Mouse (Mus musculus): Measurements from ENCODE around the gene Trp73. TPM values are rescaled to one million over a fixed set of nuclear protein-coding genes. Genes with fewer than 3 reads are reported as not detected.

The Trp73 gene
- polyA plus RNA-seq, 1 experiment from 2014 or later = 0.18 TPM

- 0 out of 2 replicates have a peak within 1 kb of the TSS, but pooled peaks have one; percentile 7 for H3K9ac ChIP-seq (ENCODE audit: low read depth, low read length)
- peaks cover 58% of the 10 kb centered on the region for H3K27me3 ChIP-seq (replicated peaks; ENCODE audit: control insufficient read depth, insufficient read depth, low read length)
- ATAC-seq (replicated peaks; ENCODE audit: low FRiP score) = peak; percentile 52; the same call in 1 of the 2 replicates
- peak within 1 kb of the TSS; percentile 83 for H3K4me2 ChIP-seq
- H3K27ac ChIP-seq (ENCODE audit: low read depth, low read length) = no peak within 1 kb of the TSS
- 0 out of 2 replicates have a peak, but pooled peaks cover 2% of the 10 kb centered on the region for H3K4me1 ChIP-seq (replicated peaks; ENCODE audit: control insufficient read depth, insufficient read depth, low read length)
- WGBS = under 1% methylated on average over 59 of the region's 61 CpGs
- peak within 1 kb of the TSS; percentile 57 for H3K4me3 ChIP-seq (ENCODE audit: low read depth, low read length)
- DNase-seq (ENCODE audit: low spot score) = peak; percentile 64
- H3K36me3 ChIP-seq (ENCODE audit: control insufficient read depth, insufficient read depth, low read length) = no peaks in the 10 kb centered on the region
- H3K9me3 ChIP-seq (ENCODE audit: control insufficient read depth, low read length) = no peaks in the 10 kb centered on the region
Observed at GRCm38 (mm10) chr4:154170506-154171150, 30.6 kb upstream of the Trp73 start, which contains the start of gene Megf6. Gene Megf6, plus strand, starts transcription at chr4:154170730.

GRCm38 (mm10) chr4:154170021-154170420, 30.0 kb upstream of the Trp73 start:
- H3K9ac ChIP-seq (ENCODE audit: low read depth, low read length) = no peak overlapping the region
- no peaks in the 10 kb centered on the region for H3K9me3 ChIP-seq (ENCODE audit: control insufficient read depth, low read length)
- H3K27ac ChIP-seq (ENCODE audit: low read depth, low read length) = no peak overlapping the region
- peak overlapping the region; percentile 83 for H3K4me2 ChIP-seq
- 3% methylated on average over 15 of the region's 15 CpGs for WGBS
- H3K36me3 ChIP-seq (ENCODE audit: control insufficient read depth, insufficient read depth, low read length) = no peaks in the 10 kb centered on the region
- peak overlapping the region; percentile 57 for H3K4me3 ChIP-seq (ENCODE audit: low read depth, low read length)
- ATAC-seq (replicated peaks; ENCODE audit: low FRiP score) = no peak
- peaks cover 58% of the 10 kb centered on the region for H3K27me3 ChIP-seq (replicated peaks; ENCODE audit: control insufficient read depth, insufficient read depth, low read length)
- H3K4me1 ChIP-seq (replicated peaks; ENCODE audit: control insufficient read depth, insufficient read depth, low read length) = 0 out of 2 replicates have a peak, but pooled peaks cover 2% of the 10 kb centered on the region
- DNase-seq (ENCODE audit: low spot score) = no peak

- no peak for ATAC-seq (replicated peaks; ENCODE audit: low FRiP score)
- Histone ChIP-seq H3K4me2 (no peak overlapping the region), H3K9ac (ENCODE audit: low read depth, low read length) (no peak overlapping the region), H3K9me3 (ENCODE audit: control insufficient read depth, low read length) (no peaks in the 10 kb centered on the region), H3K27ac (ENCODE audit: low read depth, low read length) (no peak overlapping the region), H3K36me3 (ENCODE audit: control insufficient read depth, insufficient read depth, low read length) (no peaks in the 10 kb centered on the region), H3K4me1 (replicated peaks; ENCODE audit: control insufficient read depth, insufficient read depth, low read length) (peaks cover 2% of the 10 kb centered on the region; the same call in 1 of the 2 replicates), H3K4me3 (ENCODE audit: low read depth, low read length) (no peak overlapping the region), H3K27me3 (replicated peaks; ENCODE audit: control insufficient read depth, insufficient read depth, low read length) (peaks cover 39% of the 10 kb centered on the region)
- DNase-seq (ENCODE audit: low spot score) = no peak
- 26% methylated on average over 5 of the region's 5 CpGs for WGBS
Observed at GRCm38 (mm10) chr4:154167053-154167452, 27.0 kb upstream of the Trp73 start.

GRCm38 (mm10) chr4:154163296-154163695, 23.3 kb upstream of the Trp73 start:
- DNase-seq (ENCODE audit: low spot score) (peak; percentile 74), ATAC-seq (replicated peaks; ENCODE audit: low FRiP score) (no peak)
- Histone ChIP-seq H3K4me2 (no peak overlapping the region), H3K9ac (ENCODE audit: low read depth, low read length) (no peak overlapping the region), H3K27ac (ENCODE audit: low read depth, low read length) (no peak overlapping the region), H3K4me1 (replicated peaks; ENCODE audit: control insufficient read depth, insufficient read depth, low read length) (peaks cover 13% of the 10 kb centered on the region), H3K9me3 (ENCODE audit: control insufficient read depth, low read length) (no peaks in the 10 kb centered on the region), H3K27me3 (replicated peaks; ENCODE audit: control insufficient read depth, insufficient read depth, low read length) (peaks cover 1% of the 10 kb centered on the region), H3K4me3 (ENCODE audit: low read depth, low read length) (no peak overlapping the region), H3K36me3 (ENCODE audit: control insufficient read depth, insufficient read depth, low read length) (peaks cover 7% of the 10 kb centered on the region)
- WGBS = 19% methylated on average over 7 of the region's 7 CpGs

GRCm38 (mm10) chr4:154160538-154161390, 20.8 kb upstream of the Trp73 start, which contains the start of gene Tprgl:
Gene Tprgl, minus strand, starts transcription at chr4:154160666.
- no peaks in the 10 kb centered on the region for H3K27me3 ChIP-seq (replicated peaks; ENCODE audit: control insufficient read depth, insufficient read depth, low read length)
- H3K9me3 ChIP-seq (ENCODE audit: control insufficient read depth, low read length) = no peaks in the 10 kb centered on the region
- H3K27ac ChIP-seq (ENCODE audit: low read depth, low read length) = peak within 1 kb of the TSS; percentile 96
- peak within 1 kb of the TSS; percentile 85 for H3K4me2 ChIP-seq
- peak within 1 kb of the TSS; percentile 84 for H3K9ac ChIP-seq (ENCODE audit: low read depth, low read length)
- under 1% methylated on average over 74 of the region's 75 CpGs for WGBS
- peaks cover 28% of the 10 kb centered on the region for H3K36me3 ChIP-seq (ENCODE audit: control insufficient read depth, insufficient read depth, low read length)
- H3K4me1 ChIP-seq (replicated peaks; ENCODE audit: control insufficient read depth, insufficient read depth, low read length) = peaks cover 13% of the 10 kb centered on the region
- peak; percentile 91 for ATAC-seq (replicated peaks; ENCODE audit: low FRiP score)
- peak; percentile 96 for DNase-seq (ENCODE audit: low spot score)
- peak within 1 kb of the TSS; percentile 92 for H3K4me3 ChIP-seq (ENCODE audit: low read depth, low read length)

GRCm38 (mm10) chr4:154159961-154160537, 20.0 kb upstream of the Trp73 start:
- H3K4me2 ChIP-seq = peak overlapping the region; percentile 85
- H3K27ac ChIP-seq (ENCODE audit: low read depth, low read length) = peak overlapping the region; percentile 89
- peaks cover 31% of the 10 kb centered on the region for H3K36me3 ChIP-seq (ENCODE audit: control insufficient read depth, insufficient read depth, low read length)
- DNase-seq (ENCODE audit: low spot score) = no peak
- peak overlapping the region; percentile 84 for H3K9ac ChIP-seq (ENCODE audit: low read depth, low read length)
- no peaks in the 10 kb centered on the region for H3K27me3 ChIP-seq (replicated peaks; ENCODE audit: control insufficient read depth, insufficient read depth, low read length)
- peaks cover 13% of the 10 kb centered on the region for H3K4me1 ChIP-seq (replicated peaks; ENCODE audit: control insufficient read depth, insufficient read depth, low read length)
- H3K4me3 ChIP-seq (ENCODE audit: low read depth, low read length) = peak overlapping the region; percentile 92
- peak; percentile 24 for ATAC-seq (replicated peaks; ENCODE audit: low FRiP score)
- WGBS = 3% methylated on average over 39 of the region's 47 CpGs
- no peaks in the 10 kb centered on the region for H3K9me3 ChIP-seq (ENCODE audit: control insufficient read depth, low read length)

- H3K27me3 ChIP-seq (replicated peaks; ENCODE audit: control insufficient read depth, insufficient read depth, low read length) = no peaks in the 10 kb centered on the region
- H3K4me3 ChIP-seq (ENCODE audit: low read depth, low read length) = peak overlapping the region; percentile 92
- H3K9me3 ChIP-seq (ENCODE audit: control insufficient read depth, low read length) = no peaks in the 10 kb centered on the region
- ATAC-seq (replicated peaks; ENCODE audit: low FRiP score) (peak; percentile 27), DNase-seq (ENCODE audit: low spot score) (peak; percentile 81)
- H3K36me3 ChIP-seq (ENCODE audit: control insufficient read depth, insufficient read depth, low read length) = peaks cover 37% of the 10 kb centered on the region
- H3K4me1 ChIP-seq (replicated peaks; ENCODE audit: control insufficient read depth, insufficient read depth, low read length) = peaks cover 13% of the 10 kb centered on the region
- H3K4me2 ChIP-seq = peak overlapping the region; percentile 85
- WGBS = 19% methylated on average over 6 of the region's 6 CpGs
- peak overlapping the region; percentile 84; the same call in 1 of the 2 replicates for H3K9ac ChIP-seq (ENCODE audit: low read depth, low read length)
- peak overlapping the region; percentile 89 for H3K27ac ChIP-seq (ENCODE audit: low read depth, low read length)
Observed at GRCm38 (mm10) chr4:154159002-154159401, 19.0 kb upstream of the Trp73 start.

GRCm38 (mm10) chr4:154157970-154158662, 18.1 kb upstream of the Trp73 start:
- no peak overlapping the region for H3K4me3 ChIP-seq (ENCODE audit: low read depth, low read length)
- H3K36me3 ChIP-seq (ENCODE audit: control insufficient read depth, insufficient read depth, low read length) = peaks cover 40% of the 10 kb centered on the region
- ATAC-seq (replicated peaks; ENCODE audit: low FRiP score) (no peak), DNase-seq (ENCODE audit: low spot score) (no peak)
- H3K27me3 ChIP-seq (replicated peaks; ENCODE audit: control insufficient read depth, insufficient read depth, low read length) = no peaks in the 10 kb centered on the region
- H3K4me1 ChIP-seq (replicated peaks; ENCODE audit: control insufficient read depth, insufficient read depth, low read length) = peaks cover 13% of the 10 kb centered on the region
- H3K9ac ChIP-seq (ENCODE audit: low read depth, low read length) = no peak overlapping the region
- no peak overlapping the region for H3K27ac ChIP-seq (ENCODE audit: low read depth, low read length)
- 93% methylated on average over 14 of the region's 14 CpGs for WGBS
- H3K4me2 ChIP-seq = no peak overlapping the region
- H3K9me3 ChIP-seq (ENCODE audit: control insufficient read depth, low read length) = no peaks in the 10 kb centered on the region

Measured in liver, embryonic 11.5 days (tissue).